Mouse (Mus musculus) lung, adult 2 months (tissue): ENCODE results near the gene Slc25a45.

ENCODE experiments used
- CTCF ChIP-seq: fragments of 200-500 bp; IDR thresholded peaks from 2 replicates; pipeline ENCODE4 v1.5.1; 2011; ENCODE audit warnings: mild to moderate bottlenecking, low read length, control low read depth; ENCODE audit not compliant: insufficient read depth
- POLR2A ChIP-seq: fragments of 200-500 bp; IDR thresholded peaks from 2 replicates; pipeline ENCODE4 v1.6.1; 2011; ENCODE audit warnings: low read depth, mild to moderate bottlenecking, control low read depth, low read length, borderline replicate concordance; ENCODE audit errors: extremely low read depth

DNA sequence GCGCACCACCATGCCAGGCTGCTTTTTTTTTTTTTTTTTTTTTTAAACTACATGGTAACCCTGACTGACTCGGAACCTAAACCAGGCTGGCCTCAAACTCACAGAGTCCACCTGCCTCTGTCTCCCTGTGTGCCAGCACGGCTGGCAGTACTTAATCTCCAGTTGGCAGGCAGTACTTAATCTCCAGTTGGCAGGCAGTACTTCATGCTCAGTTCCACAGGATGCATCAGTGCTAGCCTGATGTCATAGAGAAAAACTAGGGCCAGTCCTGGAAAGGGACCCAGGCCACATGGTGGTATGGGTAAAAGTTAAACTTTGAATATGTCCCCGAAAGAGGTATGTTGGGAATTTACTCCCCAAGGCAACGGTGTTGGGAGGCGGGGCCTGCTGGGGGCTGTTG, 50.5 kb downstream of the Slc25a45 start:
- TF ChIP-seq POLR2A: no peak
- no peak for TF ChIP-seq CTCF
